Mouse (Mus musculus) lung, postnatal 4 days (tissue): ENCODE measurements around the gene Acer2.
"Not testable (repeated sequence)": the region's sequence is repeated elsewhere in the genome, so short reads cannot be mapped to it uniquely, and the experiment has no call there.

Source experiments
- DNase-seq, 2 experiments: peaks; one replicate each; pipeline ENCODE4 v3.0.0; 2021

Gene Acer2

GRCm38 (mm10) chr4:86874146-86874847, at the start of gene Acer2:
Acer2 (plus strand) TSS chr4:86874396.
- peak; percentile 94 to 96 for DNase-seq

DNA sequence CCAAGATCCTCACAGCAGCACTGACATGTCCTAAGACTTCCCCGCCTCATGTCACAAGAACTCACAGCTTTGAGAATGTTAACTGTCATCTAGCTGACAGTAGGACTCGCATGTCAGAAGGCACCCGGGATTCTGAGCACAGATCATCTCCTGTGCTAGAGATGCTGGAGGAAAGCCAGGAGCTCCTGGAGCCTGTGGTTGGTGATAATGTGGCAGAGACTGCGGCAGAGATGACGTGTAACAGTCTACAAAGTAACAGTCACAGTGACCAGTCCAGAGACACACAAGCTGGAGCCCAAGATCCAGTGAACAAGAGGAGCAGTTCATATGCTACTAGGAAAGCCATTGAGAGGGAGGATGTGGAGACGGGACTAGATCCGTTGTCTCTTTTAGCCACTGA, 49.1 kb upstream of the Acer2 start:
- DNase-seq, result no peak

DNA sequence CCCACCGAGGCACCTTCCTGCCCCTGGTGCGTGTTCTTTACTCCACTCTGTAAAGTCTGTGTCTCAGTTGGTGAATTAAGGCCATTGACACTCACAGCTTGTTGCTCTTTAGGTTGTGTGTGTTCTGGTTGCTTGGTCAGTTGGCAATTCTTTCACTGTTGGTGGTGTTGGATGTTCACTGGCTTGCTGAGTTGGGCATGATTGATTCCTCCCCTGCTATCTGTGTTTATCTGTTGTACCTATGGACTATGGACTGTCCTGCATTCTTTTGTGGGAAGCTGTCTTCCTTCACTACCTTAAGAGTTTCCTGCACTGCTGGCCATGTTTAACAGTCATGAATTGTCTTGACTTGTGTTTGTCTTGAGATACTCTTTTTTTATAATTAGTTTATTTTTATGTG, 42.3 kb upstream of the Acer2 start:
- DNase-seq, result no peak

- not testable (repeated sequence) for DNase-seq
These were observed 33.1 kb upstream of the Acer2 start for GRCm38 (mm10) chr4:86841141-86841540.

DNA sequence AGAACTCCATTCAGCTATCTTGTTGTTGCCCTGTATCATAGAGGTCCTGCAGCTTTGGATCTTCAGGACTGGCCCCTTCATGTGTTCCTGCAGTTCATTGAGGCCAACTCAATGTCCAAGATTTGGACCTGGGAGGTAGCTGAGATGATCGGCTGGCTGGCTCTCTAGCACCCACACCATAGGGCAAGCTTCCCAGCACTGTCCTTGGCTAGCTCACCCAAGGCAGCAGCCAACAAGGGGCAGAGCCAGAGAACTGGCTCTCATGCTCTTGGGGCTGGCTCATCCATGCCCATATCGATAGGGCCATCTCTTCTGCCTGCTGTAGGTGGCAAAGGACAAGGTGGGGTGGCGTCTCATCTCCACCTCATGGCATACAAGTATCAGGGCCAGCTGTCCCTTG, 28.8 kb upstream of the Acer2 start:
- no peak for DNase-seq

DNA sequence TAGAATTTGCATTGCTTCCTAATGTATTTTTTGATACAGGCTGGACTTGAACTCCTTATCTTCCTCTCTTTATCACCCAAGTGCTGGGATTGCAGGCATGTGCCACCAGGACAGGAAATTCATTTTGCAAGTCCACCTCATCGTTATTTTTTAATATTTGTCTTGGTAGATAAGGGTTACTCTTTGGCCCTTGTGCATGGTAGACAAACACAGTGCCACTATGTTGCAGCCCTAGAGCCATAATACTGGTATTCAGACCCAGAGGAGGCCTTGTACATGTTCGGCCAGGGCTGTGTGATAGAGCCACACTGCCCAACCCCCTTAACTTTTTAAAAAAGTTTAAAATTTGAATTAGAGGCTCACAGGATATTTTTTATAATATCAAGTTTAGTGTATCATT, 26.9 kb upstream of the Acer2 start:
- no peak for DNase-seq

- no peak for DNase-seq
These were observed 22.9 kb upstream of the Acer2 start for GRCm38 (mm10) chr4:86851331-86851730.

GRCm38 (mm10) chr4:86852018-86852417, 22.2 kb upstream of the Acer2 start:
- no peak for DNase-seq

DNA sequence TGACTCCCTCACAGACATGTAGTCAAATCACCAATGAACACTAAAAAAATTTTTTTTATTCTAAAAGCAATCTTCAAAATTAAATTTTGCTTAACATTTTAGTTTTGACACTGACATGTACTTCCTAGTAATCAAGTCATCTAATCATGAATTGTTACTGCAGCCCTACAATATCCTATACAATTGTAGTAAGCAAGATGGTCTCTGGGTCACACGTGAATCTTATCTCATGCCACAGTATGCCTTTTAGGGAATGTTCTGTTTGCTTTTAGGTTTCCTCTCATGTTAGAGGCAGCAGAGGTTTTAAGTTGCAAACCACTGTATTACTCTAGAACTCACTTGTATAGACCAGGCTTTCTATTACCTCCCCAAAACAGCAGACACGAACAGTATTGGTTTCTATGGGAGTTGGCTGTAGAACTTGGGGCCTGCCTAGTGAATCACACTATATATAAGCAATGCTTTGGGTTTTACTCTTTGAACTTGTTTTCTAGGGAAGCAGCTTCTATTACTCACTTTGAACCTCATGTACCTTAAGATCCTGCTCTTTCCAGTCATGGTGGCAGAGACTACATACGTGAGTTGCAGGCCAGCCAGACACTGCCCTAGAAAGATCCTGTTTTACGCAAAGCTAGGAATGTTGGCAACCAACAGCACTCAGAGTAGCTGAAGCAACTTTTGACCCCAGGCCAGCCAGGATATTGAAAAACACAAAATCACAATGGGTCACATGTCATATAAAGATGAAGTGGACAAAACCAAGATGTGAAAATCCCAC, 21.2 kb upstream of the Acer2 start:
- no peak for DNase-seq

DNA sequence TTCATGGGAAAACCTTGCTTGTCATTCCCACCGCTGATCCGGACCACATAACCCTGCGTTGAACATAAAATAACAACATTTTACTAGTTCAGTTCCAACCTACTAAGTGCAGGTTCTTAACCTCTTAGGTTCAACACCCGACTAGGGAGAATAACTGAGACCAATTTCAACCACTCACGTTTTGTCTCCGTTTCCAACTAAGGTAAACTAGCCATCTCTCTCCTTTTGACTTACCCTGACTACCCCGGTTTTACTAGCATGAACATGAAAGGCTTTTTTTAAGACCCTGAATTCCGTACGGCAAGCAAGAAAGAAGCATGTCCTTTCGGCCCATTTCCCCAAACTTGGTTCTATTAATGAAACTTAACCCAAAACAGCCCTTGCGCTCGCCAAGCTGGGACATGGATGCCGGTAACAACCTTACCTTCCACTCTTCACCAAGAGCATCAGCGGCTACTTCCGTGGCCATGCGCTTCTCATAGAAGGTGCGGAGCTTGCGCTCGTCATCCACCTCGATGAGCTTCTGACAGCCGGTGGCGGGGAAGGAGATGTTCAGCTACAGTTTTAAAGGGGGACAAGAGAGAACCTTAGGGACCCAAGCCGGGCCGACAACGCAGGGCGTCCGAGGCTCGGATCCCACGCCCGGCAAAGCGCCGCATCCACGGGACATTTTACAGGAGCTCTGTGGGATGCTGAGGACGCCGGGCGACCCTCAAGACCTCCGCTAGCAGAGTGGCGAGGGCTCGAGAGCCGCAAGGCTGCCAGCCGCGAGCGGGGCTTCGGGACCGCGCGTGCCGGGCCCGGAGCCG, 17.7 kb upstream of the Acer2 start:
- DNase-seq, result no peak

- peak; percentile 97 for DNase-seq
These were observed 16.8 kb upstream of the Acer2 start, which contains the start of gene Rps6 for GRCm38 (mm10) chr4:86857113-86858069. Rps6 (minus strand) TSS chr4:86857412.

DNA sequence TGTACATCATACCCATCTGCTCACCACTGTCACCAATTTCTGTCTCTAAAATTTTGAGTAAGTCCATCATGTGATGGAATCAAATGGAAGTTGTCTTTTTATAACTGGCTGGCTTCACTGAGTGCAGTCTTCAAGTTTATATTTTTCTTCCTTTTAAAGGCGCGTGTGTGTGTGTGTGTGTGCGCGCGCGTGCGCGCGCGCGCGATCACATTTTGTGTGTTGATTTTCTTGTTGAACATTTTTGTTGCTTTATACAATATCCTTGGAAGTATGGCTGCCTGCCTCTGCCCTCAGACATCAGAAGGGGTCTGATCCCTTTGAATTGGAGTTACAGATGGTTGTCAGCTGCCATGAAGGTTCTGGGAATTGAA, 16.1 kb upstream of the Acer2 start:
- DNase-seq, result no peak

- DNase-seq, result no peak
These were observed 10.1 kb upstream of the Acer2 start for GRCm38 (mm10) chr4:86864087-86864486.

GRCm38 (mm10) chr4:86871988-86872387, 2.2 kb upstream of the Acer2 start:
- DNase-seq, result no peak

DNA sequence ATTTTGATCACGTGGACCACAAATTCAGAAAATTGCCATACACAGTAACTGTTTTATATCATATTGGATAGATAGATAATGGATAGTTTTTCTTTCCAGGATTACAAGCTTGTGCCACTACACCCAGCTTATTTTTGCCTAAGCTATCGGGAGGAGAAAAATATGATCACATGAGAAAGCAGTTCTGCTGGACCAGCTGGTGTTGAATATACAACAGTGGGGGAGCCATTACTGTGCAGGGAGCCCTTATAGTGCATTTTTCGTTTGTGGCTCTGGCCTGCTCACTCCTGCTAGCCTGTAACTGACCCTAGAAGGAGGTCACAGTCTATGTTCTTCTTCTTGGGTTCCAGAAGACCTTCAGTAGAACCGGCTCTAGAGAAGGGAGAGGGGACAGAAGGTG, 1.1 kb upstream of the Acer2 start:
- no peak for DNase-seq

- no peak for DNase-seq
These were observed 5.3 kb downstream of the Acer2 start for GRCm38 (mm10) chr4:86879477-86879876.

DNA sequence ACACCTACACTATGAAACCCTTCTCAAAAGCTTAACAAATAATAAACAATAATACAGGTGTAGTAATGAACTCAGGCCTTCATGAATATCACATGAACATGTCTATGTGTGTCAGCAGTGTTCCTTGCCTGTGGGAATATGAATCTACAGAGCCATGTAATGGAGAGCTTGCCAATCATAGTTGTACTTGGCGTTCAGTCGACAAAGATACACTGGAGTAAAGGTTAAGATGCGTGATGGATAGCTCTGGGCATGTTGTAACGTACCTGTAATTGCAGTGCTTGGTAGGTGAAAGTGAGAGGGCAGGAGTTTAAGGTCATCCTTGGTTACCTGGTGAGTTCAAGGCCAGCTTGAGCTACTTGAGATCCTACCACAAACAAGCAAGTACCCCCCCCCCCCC, 7.0 kb downstream of the Acer2 start:
- DNase-seq, result no peak

DNA sequence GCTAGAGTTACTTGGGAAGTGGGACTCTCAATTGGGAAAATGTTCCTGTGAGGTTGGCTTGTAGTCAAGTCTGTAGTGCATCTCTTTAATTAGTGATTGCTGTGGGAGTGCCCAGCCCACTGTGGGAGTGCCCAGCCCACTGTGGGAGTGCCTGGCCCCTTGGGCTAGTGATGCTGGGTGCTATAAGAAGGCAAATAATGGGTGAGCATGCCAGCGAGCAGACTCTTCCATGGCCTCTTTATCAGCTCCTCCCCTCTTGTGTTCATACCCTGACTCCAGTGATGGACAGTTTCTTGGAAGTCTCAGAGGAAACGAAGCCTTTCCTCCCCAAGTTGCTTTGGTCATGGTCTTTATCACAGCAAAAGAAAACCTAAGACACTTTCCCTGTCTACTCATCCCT, 8.2 kb downstream of the Acer2 start:
- peak in 1 of 2 experiments; percentile 47 for DNase-seq

DNA sequence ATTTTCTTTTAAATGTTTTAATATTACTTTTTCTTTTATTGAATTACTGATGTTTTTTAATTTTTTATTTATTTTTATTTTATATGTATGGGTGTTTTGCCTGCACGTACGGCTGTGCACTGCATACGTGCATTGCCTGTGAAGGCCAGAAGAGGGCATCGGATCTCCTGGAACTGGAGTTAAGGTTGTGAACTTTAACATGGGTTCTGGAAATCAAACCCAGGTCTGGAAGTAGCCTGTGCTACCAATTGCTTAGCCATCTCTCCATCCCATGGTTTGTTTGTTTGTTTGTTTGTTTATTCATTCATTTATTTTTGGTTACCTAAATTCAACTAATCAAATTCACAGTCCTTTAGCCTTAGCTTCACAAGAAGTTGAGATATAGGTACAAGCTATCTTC, 10.7 kb downstream of the Acer2 start:
- DNase-seq, result peak; percentile 43 to 63

- no peak for DNase-seq
These were observed 11.6 kb downstream of the Acer2 start for GRCm38 (mm10) chr4:86885790-86886159.

DNA sequence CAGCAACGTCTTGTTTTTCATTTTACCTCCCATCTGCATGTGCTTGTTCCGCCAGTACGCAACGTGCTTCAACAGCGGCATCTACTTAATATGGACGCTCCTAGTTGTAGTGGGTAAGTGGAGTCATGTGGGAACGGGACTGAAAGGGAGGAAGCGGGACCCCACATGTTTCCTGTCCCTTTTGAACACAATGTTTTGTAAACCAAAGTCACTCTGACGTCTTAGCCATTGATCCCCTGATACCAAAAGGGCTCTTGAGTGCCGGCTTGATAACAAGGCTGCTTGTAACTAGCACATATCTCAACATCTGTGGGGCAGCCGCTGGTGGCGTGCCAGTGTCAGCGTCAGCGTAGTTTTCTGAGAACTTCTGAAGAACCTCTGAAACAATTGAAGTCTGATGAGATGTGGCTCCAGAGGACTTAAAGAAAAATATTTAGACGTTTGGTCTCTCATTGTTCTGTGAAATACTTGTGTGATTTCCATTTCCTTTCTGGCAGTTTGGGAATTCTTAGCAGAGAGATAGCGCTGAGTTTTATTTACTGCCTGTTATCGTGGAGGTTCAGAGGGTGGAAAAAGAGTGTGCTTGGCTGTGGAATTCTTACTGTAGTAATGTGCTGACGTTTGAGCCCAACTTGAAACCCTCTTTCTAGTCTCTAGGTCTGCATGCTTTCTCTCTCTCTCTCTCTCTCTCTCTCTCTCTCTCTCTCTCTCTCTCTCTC, 12.1 kb downstream of the Acer2 start:
- DNase-seq, result peak; percentile 84 to 91

- DNase-seq, result no peak
These were observed 13.7 kb downstream of the Acer2 start for GRCm38 (mm10) chr4:86887879-86888278.
